Mouse (Mus musculus): ENCODE data around the gene Shh. TPM values are rescaled to one million over a fixed set of nuclear protein-coding genes. Genes with fewer than 3 reads are reported as not detected.

Shh gene
- polyA plus RNA-seq (2012; rRNA removed): 0.01 and 0.02 TPM in 2 replicates

DNA sequence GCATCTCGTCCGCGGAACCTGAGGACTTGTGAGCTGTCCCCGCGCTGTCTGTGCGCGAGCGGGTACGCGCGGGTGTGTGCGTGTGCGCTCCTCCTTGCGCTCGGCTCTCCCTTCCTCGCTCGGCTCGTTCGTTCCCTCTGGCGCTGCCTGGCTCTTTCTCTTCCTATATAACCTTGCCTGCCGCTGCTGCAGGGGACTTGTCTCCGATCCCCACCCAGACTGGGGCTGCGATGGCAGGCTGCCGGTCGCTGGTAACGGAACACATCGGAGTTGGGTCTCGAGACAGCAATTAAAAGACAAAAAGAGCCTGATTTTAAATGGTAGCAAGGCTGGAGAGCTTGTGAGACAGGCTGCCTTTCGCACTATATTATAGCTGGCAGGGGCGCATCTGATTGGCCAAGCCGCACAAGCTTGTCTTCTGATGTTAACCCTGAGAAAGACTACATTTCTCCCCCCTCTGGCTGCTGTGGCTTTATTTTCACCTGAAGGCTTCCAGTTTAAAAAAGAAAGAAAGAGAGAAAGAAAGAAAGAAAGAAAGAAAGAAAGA, at the start of gene Shh:
Shh (minus strand) TSS at position 497 of the 547 bp plus-strand sequence.

Other genes starting within 250 kb of the Shh start
- 0.02 TPM in 2 replicates for gene Cnpy1, start 221.4 kb downstream of the Shh start, polyA plus RNA-seq (2012; rRNA removed)
- 9.7 and 11.7 TPM in 2 replicates for gene Rbm33, start 150.1 kb downstream of the Shh start, polyA plus RNA-seq (2012; rRNA removed)

Data from liver, embryonic 14 days (tissue).